Mouse (Mus musculus) left cerebral cortex, adult 18-20 months (tissue): ENCODE measurements around the gene Ramac. TPM values are rescaled to one million over a fixed set of nuclear protein-coding genes. Genes with fewer than 3 reads are reported as not detected.

ENCODE experiments used
- DNase-seq, 2 experiments: peaks; one replicate each; pipeline ENCODE4 v3.0.0; 2021 to 2022; ENCODE audit warnings: low spot score in 2 of 2, mixed read lengths in 1 of 2
- long read RNA-seq, 2 experiments: library from polyadenylated mRNA; stranded (forward); transcript quantifications; one replicate each; pipeline ENCODE4 v2.0.0; 2021
- total RNA-seq, 2 experiments: library from RNA; stranded (reverse); gene quantifications; 2 replicates each; pipeline ENCODE4 v1.2.3; 2021

The Ramac gene
- 100 to 1,000 TPM in 1 of 2 experiments, 10 to 100 TPM in 1; 86.5 to 101 TPM for total RNA-seq
- long read RNA-seq, experiment 1, transcript Ramac-201 (3 exons, 1,452 nt), result major isoform, 212 of 216 reads
- long read RNA-seq, experiment 1, partial matches to known transcripts, result 1 of 216 reads
- long read RNA-seq, experiment 1, other reads (novel, unspliced or antisense), result 3 of 216 reads
- long read RNA-seq, experiment 2, transcript Ramac-201 (3 exons, 1,452 nt), result major isoform, 156 of 162 reads
- long read RNA-seq, experiment 2, partial matches to known transcripts, result 4 of 162 reads
- long read RNA-seq, experiment 2, other reads (novel, unspliced or antisense), result 1 of 162 reads

DNA sequence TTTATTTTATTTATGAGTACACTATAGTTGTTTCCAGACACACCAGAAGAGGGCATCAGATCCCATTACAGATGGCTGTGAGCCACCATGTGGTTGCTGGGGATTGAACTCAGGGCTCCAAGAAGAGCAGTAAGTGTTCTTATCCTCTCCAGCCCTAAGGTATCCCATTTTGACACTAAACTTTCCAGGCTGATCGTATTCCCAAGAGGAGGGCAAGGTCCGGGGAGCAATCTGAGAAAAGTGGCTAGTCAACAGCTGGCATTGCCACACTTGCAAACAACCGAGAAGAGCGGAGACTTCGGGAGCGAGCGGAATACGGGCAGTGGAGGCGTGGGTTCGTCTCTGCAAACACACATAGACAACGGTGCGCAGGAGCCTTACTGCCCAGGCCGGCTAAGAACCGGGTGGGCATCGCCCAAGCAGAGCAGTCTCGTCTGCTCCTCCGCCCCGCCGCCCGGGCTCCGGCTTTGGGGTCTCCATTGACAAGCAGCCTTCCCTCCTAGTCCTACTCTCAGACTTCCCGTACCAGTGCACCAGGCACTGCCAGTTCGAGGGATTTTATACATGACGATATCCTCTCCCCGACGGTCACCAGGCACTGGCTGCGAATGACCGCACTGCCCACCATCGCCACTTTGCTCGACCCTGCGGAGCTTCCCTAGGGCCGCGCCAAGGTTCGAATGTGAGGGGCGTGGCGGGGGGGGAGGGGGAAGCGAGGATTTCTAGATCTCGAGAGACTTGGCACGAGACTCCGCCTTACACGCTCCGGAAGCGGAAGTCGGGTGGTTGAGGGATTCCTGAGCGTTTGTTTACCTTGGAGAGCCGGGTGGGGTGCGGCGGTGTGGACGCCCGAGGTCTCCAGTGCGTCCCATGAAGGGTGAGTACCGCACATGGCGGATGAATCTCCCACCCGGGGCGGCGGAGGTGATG is at the start of gene Ramac:
Gene Ramac (plus strand): TSS at position 746 of the 930 bp plus-strand sequence.
- DNase-seq, result peak; percentile 86 to 89

GRCm38 (mm10) chr7:81718657-81719056 is 44.1 kb upstream of the Ramac start:
- DNase-seq, result no peak

- no peak for DNase-seq
Observed at GRCm38 (mm10) chr7:81719216-81719661, 43.5 kb upstream of the Ramac start.

DNA sequence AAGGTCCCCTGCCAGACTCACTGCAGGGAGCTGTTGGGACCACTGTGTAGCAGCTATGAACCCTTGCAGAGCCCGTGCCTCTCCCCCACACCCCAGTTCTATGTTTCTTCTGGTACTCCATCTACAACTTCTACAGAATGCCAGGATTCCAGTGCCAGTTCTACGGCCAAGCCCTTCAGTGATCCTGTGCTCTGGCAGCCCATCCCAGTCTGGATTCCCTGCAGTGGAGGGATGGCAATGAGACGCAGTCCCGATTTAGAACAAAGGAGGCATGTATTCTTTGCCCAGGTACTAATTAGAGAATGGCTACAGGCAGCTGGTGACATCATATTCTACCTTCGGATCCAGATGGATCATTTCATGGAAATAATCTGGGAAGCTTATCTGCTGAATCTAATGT is 41.5 kb upstream of the Ramac start:
- no peak for DNase-seq

- DNase-seq, result no peak
Observed at GRCm38 (mm10) chr7:81723851-81724250, 38.9 kb upstream of the Ramac start.

DNA sequence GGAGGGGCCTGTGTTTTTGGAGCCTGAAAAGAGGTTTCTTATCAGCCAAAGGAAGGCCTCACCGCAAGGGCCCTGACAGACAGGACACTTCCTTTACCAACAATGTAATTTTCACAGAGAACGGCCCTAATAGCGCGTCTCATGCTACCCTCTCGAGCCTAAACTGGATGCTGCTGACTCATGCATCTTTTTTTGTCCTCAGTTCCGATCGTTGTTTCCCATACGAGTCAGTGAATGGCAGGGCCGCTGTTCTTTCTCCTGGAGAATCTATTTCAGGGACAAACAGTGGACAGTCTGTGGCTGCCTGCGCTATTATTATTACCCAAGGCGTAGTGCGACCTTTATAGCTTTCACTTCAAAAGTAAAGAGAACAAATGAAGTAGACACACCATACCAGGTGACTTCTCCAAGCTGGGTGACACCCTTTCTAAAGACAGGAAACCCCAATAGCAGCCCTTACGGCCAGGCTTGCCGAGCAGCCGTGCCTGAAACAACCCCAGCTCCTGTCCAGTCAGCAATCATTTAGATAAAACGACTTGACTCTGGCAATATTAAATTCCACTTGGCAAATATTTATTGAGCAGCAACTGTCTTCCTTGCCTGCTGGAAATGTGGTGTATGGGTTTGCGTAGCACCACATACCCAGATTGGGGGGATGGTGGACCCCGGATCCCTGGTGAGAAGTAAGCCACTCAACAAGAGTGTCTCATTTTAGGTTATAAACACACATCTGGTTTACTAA is 36.6 kb upstream of the Ramac start:
- DNase-seq, result no peak

- no peak for DNase-seq
Observed at GRCm38 (mm10) chr7:81726728-81727005, 36.1 kb upstream of the Ramac start.

DNA sequence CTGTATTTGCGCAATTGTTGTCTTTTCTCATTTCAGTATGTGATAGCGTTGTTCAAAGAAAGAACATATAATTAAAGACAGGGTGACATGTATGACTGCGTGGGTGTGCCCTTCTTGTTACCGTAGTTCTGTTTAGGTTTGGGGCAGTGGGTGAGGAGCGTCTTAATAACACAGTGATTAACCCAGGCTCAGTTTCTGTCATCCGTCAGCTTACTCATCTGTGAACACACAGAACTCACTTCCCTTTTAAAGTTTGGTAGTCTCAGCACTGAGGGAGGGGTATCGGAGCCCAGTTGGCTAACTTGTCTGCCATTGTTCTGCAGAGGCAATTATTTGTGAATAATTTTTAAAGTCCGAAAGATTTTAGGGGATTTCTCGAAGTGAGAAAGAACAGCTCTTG is 35.0 kb upstream of the Ramac start:
- no peak for DNase-seq

DNA sequence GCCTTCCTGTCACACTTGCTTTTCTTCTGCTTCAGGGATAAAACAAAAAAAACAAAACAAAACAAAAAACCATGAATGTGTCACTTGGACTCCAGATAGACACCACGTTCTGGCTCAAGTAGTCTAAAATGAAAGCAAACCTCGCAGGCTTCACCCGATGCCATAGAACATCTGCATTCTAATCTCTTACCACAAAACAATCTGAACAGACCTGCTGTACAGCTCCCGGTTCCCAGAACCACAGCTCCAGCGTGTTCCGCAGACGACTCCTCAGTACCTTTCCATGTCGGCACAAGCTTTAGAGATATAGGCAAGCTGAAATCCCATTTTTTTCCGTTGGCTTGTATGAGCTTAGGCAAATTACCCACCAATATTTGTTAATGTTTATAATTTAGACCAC is 32.9 kb upstream of the Ramac start:
- DNase-seq, result no peak

- peak; percentile 53 to 68 for DNase-seq
Observed at GRCm38 (mm10) chr7:81731181-81731651, 31.5 kb upstream of the Ramac start.

DNA sequence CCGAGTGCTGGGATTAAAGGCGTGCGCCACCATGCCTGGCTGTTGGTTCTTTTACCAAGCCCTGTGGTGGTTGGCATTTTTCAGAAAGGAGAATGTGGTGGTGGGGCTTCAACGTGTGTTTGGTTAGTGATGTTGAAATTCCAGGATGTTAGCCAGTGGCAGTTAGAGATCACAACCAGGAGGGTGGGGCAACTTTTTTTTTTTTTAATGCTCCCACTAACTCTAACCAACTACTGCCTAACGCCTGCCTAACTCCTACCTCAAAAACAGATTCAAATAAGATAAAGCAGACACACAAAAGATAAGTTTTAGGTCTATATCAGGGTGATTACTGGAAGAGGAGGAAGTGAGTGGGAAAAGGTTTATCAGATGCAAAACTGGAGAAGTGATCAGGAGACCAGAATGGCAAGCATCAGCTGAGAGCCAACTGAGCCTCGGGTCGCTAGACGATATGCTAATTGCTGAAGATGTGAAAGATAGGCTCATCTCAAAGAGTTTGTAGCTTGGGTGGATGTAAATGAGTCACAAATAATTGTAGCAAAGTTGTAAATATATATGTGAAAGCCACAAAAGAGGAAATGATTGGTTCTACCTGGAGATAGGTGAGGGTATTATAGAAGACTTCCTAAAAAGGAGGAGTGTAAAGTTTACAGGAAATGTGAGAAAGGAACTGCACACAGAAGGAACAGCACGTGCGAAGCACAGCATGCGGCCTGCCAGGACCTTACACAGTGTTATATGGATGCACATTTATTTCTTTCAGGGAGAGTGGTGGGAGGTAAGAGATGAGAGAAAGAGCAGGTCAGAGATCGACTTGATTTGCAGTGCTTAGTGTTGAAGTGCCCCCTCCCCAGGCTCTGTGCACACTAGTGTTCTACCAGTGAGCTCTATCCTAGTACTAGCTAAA is 30.3 kb upstream of the Ramac start:
- DNase-seq, result no peak

GRCm38 (mm10) chr7:81735300-81736048 is 27.3 kb upstream of the Ramac start:
- no peak for DNase-seq

DNA sequence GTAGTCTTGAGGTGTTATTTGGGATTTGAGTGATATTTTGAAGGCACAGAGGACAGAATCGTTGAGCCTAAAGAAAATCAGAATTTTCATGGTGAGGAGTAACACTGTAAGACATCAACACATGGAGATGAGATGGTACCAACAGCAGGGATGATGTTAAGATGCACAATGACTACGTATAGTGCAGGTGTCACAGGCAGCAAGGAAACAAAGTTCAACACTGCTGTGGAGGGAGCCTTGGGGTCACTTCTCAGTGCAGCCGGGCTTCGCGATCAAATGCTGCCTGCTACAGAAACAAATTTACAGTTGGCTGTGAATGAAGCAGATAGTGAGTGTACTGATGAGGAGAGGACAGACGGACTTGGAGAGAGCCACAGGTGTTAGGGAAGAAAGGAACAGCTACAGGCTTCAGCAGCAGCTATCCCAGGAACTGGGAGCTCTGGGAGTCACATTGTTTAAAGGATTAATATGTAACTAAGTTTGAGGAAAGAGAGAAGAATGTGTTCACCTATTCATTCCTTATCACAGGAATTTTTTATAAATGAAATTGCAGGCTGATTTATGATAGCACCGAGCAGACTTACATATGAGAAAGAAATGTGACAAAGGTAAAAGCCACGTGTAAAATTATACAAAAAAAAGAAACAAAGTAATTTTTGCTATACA is 23.9 kb upstream of the Ramac start:
- DNase-seq, result no peak

DNA sequence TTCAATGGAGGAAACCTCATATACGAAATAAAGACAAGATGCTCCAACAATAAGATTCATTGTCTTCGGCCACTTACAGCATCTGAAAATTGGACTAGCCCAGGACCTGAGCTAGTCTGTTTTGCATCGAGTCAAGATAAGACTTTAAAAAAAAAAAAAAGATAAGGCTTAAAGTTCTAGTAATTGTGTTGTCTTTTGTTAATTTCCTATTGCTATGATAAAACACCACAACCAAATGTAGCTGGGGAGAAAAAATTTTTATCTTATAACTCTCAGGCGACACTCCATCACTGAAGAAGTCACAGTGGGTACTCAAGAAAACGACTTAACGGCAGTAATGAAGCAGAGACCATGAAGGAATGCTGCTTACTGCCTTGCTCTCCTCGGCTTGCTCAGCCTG is 22.7 kb upstream of the Ramac start:
- DNase-seq, result no peak

DNA sequence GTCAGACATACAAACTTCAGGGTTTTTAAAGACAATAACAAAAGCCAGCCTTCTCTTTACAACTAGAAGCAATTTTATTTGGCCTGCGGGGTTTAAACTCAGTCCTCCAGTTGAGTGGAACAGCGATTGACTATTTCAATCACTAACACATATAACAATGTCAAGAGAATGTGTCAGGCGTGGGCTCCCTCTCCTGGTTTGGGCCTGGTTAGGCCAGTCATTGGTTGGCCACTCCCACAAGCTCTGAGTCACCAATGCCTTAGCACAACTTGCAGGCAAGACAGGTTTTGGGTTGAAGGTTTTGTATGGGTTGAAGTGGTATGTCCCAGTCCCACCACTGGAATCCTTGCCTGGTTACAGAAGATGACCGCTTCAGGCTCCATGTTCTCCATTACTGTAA is 18.6 kb upstream of the Ramac start:
- DNase-seq, result no peak

- no peak for DNase-seq
Observed at GRCm38 (mm10) chr7:81747956-81748355, 14.8 kb upstream of the Ramac start.

GRCm38 (mm10) chr7:81763110-81763845 is 553 bp downstream of the Ramac start:
- DNase-seq, result peak in 1 of 2 experiments; percentile 31

- DNase-seq, result no peak
Observed at GRCm38 (mm10) chr7:81772786-81773539, 10.2 kb downstream of the Ramac start.
